Mouse (Mus musculus) skeletal muscle tissue, postnatal 0 days (tissue): ENCODE data around the gene Gm11237. TPM values are rescaled to one million over a fixed set of nuclear protein-coding genes. Genes with fewer than 3 reads are reported as not detected.

Experiments
- polyA plus RNA-seq: library from polyadenylated mRNA; unstranded; fragments of >200 nt; fragmentation: Nextera tagmentation; extraction: Ambion mirVana; gene quantifications from 2 replicates; pipeline ENCODE4 v1.2.1, GENCODE M21; 2015

The Gm11237 gene
- polyA plus RNA-seq, result not detected in 2 replicates

DNA sequence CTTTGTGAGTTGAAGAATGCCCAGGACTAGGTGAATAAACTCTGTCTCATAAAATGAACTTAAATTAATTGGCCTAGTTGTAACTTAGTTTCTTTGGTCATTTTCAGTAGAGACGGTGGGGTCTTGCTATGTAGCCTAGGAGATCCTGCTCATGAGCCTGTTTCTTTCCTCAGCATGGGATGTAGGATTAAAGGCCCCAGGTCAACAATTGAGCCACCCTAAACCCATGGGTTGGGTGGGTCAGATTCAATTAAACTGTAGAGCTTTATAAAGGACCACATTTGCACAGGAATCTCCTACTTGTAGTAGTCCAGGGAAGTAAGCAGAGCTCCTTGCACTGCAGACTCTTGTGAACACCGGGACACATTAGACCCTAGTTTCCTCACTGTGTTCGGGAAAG is at the start of gene Gm11237:
Gene Gm11237, plus strand, starts transcription at position 301 of the 400 bp plus-strand sequence.

DNA sequence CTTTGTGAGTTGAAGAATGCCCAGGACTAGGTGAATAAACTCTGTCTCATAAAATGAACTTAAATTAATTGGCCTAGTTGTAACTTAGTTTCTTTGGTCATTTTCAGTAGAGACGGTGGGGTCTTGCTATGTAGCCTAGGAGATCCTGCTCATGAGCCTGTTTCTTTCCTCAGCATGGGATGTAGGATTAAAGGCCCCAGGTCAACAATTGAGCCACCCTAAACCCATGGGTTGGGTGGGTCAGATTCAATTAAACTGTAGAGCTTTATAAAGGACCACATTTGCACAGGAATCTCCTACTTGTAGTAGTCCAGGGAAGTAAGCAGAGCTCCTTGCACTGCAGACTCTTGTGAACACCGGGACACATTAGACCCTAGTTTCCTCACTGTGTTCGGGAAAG is 15.2 kb upstream of the Gm11237 start, which contains the start of gene Gm11238:
Gene Gm11238, plus strand, starts transcription at position 301 of the 400 bp plus-strand sequence.

DNA sequence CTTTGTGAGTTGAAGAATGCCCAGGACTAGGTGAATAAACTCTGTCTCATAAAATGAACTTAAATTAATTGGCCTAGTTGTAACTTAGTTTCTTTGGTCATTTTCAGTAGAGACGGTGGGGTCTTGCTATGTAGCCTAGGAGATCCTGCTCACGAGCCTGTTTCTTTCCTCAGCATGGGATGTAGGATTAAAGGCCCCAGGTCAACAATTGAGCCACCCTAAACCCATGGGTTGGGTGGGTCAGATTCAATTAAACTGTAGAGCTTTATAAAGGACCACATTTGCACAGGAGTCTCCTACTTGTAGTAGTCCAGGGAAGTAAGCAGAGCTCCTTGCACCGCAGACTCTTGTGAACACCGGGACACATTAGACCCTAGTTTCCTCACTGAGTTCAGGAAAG is 15.0 kb downstream of the Gm11237 start, which contains the start of gene Gm11236:
Gene Gm11236, plus strand, starts transcription at position 301 of the 400 bp plus-strand sequence.

DNA sequence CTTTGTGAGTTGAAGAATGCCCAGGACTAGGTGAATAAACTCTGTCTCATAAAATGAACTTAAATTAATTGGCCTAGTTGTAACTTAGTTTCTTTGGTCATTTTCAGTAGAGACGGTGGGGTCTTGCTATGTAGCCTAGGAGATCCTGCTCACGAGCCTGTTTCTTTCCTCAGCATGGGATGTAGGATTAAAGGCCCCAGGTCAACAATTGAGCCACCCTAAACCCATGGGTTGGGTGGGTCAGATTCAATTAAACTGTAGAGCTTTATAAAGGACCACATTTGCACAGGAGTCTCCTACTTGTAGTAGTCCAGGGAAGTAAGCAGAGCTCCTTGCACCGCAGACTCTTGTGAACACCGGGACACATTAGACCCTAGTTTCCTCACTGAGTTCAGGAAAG is 45.3 kb downstream of the Gm11237 start, which contains the start of gene Gm11239:
Gene Gm11239, plus strand, starts transcription at position 301 of the 400 bp plus-strand sequence.

Other genes starting within 250 kb of the Gm11237 start
- not detected in 2 replicates for gene Gm11487, start 217.9 kb upstream of the Gm11237 start, polyA plus RNA-seq
- not detected in 2 replicates for gene Gm11238, start 15.1 kb upstream of the Gm11237 start, polyA plus RNA-seq
- gene Gm11236, start 15.1 kb downstream of the Gm11237 start, polyA plus RNA-seq, result not detected in 2 replicates
- not detected in 2 replicates for gene Gm11239, start 45.4 kb downstream of the Gm11237 start, polyA plus RNA-seq
- gene Gm428, start 60.5 kb downstream of the Gm11237 start, polyA plus RNA-seq, result not detected in 2 replicates
- gene Rasef, start 168.0 kb downstream of the Gm11237 start, polyA plus RNA-seq, result 0.22 and 0.45 TPM in 2 replicates